Mouse (Mus musculus): Measurements from ENCODE around the gene Med13.
"Not testable (repeated sequence)": the region's sequence is repeated elsewhere in the genome, so short reads cannot be mapped to it uniquely, and the experiment has no call there.

Gene Med13

GRCm38 (mm10) chr11:86378981-86379380 lies 21.6 kb upstream of the Med13 start:
- DNase-seq: no peak

- DNase-seq: no peak
Measured at GRCm38 (mm10) chr11:86377841-86378240, 20.4 kb upstream of the Med13 start.

DNA sequence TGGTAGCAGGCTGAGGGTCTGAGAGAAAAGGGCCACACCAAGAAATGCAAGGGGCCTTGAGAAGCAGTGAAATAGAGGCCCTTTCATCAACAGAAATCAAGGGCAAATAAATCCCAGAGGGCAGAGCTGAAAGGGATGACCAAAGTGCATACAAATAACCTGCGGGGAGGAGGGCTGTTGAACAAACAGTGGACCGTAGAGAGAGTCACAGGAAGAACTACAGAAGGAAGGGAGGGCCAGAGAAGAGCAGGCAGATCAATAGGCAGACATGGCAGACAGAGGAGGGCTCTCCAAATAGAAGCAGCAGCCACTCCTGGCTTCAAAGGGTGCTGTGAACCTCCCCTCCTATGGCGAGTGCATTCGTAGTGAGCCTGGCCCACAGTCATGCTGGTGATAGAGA lies 19.3 kb upstream of the Med13 start:
- DNase-seq: no peak

DNA sequence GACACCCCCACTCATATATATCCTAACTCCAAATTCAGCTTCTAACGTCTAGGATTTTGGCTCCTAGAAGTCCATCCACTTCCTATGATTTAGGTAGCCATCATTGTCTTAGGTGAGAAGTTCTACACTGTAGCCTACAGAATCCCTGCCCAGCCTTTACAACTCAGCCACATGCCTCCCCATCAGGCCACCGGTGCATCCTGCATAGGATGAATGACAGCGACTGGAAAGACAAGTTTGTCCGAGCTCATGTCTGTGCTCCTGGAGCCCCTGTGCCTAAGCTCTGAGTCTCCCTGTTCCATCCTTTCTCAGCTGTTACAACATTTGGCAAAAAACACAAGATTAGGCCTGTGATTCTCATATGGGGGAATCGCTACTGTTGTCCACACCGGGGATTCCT lies 17.7 kb upstream of the Med13 start:
- no peak for DNase-seq

DNA sequence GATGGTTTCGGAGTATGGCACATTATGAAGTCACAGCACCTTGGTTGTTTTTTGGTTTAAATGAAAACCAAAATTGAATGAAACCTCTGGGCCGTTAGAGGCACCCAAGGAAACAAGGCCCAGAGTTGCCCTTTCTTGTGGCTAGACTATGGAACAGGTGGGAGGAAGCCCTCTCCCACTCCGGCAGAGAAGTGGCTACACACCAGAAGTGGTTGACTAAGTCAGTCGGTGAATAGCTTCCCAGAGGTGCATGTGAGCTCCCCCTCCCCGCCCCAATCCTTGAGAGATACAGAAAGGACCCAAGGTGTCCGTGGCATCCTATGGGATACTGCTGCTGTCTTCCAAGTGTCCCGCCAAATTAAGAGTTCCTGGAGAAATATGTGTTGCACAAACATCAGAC lies 13.9 kb upstream of the Med13 start:
- no peak for DNase-seq

GRCm38 (mm10) chr11:86369860-86370259 lies 12.5 kb upstream of the Med13 start:
- no peak for DNase-seq

DNA sequence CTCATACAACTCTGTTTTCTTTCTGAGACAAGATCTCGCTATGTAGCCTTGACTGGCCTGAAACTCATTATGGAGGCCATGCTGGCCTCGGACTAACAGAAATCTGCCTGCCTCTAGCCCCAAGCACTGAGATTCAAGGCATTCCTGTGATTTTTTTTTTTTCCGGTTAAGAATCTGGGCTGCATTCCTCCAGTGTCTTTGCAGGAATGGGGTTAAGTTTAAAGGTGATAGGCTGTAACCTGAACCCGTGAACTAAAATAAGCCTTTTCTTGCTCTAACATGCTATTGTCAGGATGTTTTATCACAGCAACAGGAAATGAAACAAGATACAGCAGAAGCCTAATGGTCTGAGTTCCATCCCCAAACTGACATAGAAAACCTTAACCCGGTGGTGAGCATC lies 11.6 kb upstream of the Med13 start:
- DNase-seq: no peak

DNA sequence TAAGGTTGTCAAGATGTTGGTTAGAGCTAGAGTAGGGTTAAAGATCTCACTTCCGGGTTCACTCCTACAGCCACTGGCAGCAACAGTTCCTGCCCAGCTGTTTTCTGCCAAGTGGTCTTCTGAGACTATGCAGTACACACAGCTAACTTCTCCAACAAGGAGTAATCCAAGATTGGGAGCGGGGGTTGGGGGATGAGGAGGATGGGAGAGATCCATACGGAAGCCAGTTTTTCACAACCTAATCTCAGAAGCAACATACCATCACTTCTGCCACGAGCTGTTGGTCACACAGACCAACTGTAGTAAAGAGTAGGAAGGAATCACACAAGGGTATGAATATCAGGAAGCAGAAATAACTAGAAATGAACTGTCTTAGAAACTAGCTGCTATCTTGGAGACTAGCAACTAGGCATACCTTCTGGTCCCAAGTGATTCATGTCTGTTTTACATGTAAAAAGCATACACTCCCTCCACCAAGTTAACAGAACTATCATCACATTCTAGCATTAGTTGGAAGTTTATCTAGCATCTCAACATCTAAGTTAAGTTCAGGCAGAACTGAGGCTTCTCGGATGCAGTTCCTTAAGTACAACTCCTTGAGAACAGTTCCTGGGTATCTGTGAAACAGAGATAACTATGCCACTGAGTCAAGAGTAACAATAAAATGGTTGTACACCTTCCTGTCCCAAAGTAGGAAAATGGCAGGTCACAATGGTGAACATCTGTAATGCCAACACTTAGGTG lies 7.5 kb upstream of the Med13 start:
- no peak for DNase-seq

GRCm38 (mm10) chr11:86357984-86358528 lies 654 bp upstream of the Med13 start:
- peak; percentile 99 for DNase-seq

- no peak for DNase-seq
Measured at GRCm38 (mm10) chr11:86356007-86356853, 1.2 kb downstream of the Med13 start.

DNA sequence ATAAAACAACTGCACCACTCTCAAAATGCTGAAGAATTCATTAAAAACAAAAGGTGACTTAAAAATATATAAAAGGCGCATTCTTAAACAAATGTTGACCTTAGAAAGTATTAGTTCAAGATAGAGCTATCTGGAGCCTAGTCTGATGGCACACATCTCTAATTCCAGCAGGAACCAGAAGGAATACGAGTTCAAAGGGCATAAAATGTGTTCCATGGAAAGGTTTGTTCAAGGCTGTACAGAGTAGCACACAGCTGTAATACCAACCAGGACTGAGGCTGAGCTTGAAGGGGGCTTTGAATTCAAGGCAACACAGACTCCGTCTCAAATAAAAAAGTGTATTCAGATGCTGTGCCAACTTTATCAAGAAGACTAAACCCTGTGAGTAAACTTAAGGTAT lies 3.8 kb downstream of the Med13 start:
- no peak for DNase-seq

GRCm38 (mm10) chr11:86351766-86352315 lies 5.6 kb downstream of the Med13 start:
- no peak for DNase-seq

DNA sequence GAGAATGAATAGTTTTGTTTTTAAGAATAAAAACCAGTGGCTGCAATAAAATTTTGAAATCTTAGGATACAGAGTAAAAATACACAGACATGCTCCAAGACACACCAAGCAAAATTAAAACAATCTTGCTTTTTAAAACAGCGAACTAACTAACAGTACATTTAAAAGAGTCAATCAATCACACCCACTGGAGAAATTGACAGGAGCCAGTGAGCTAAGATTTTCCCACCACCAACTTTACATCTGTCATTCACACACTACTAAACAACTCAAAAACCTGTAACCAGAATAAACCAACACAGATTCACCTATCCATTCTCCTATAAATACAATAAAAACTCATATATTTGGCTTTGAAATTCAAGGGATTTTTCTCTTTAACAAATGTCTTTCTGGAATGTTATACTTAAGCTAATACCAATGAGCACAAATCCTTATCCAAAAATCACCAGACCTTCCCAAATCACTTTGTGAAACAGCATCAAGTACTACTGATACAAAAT lies 6.7 kb downstream of the Med13 start:
- DNase-seq: no peak

DNA sequence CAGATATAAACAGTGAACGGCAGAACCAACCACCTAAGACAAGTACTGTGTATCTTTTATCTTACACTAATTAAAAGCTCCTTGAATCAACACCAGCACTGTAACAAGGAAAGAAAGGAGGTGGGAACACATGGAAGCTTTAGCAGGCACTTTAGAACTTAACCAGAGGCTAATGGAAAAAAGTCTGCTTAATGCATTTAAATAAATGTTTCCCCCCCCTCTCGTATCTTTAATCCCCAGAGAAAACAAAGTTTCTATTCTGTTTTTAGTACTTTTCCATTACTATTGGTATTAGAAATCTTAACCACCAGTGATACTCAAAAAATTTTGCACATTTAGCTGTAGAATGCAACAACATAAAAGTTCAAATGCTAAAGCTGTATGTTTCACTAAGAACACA lies 8.1 kb downstream of the Med13 start:
- no peak for DNase-seq

DNA sequence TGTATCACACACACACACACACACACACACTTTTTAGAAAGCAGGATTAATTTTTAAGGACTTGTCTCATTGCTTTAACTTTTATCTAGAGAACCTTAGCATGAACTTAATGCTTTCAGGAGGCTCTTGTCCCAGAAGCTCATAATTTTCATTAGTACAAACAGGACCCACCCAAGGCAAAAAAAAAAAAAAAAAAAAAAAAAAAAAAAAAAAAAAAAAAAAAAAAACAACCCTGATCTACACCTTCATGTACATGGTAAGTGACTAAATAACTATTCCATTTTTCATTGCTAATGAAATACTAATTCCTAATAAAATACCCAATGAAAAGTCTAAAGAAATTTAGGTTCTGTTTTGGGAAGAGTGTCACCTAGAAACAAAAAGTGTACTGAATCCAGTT lies 8.5 kb downstream of the Med13 start:
- DNase-seq: no peak

- DNase-seq: no peak
Measured at GRCm38 (mm10) chr11:86347387-86348122, 9.8 kb downstream of the Med13 start.

DNA sequence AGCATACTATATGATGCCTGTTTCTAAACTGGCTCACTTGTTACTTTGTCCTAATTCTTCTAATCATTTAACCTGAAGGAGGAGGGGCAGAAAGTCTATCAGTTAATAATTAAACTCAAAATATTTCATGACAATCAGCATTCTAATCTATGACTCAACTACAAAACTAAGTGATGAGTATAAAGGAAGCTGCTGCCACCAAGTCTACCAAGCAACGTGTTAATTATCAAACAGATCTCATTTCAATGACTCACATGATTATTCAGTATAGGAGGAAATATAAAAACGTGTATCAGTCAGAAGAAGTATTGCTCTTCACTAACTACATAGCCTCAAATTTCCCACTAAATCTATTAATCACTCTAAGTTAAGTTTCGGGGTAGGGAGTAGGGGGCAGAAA lies 10.9 kb downstream of the Med13 start:
- no peak for DNase-seq

GRCm38 (mm10) chr11:86344940-86345339 lies 12.5 kb downstream of the Med13 start:
- not testable (repeated sequence) for DNase-seq

- DNase-seq: no peak
Measured at GRCm38 (mm10) chr11:86324251-86324650, 33.2 kb downstream of the Med13 start.

DNA sequence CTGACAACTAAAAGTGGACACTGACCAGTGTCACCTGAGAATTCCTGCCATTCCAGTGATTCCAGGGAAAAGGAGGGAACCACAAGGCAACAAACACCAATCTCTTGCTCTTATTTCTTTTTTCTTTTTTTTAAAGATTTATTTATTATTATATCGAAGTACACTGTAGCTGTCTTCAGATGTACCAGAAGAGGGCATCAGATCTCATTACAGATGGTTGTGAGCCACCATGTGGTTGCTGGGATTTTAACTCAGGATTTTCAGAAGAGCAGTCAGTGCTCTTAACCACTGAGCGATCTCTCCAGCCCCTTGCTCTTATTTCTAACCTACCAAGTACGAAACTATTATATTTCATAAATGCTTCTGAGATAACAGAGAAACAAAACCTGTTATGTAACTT lies 42.4 kb downstream of the Med13 start:
- not testable (repeated sequence) for DNase-seq

DNA sequence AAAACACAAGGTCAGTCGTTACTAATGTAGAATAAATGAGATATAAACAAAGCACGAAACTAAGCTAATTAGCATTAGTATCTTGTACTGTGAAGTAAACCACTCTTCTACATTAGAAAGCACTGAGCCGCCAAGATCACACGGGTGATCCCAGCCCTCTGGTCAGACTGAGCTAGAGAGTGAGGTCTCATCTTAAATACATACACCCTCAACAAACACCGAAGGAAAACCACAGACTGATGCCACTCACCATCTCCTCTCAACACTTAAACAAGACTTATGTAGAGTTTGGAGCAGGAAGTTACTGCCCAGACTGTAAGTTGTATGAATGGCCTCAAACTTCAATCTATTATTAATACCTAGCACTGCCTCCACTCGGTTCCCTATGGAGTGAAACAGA lies 47.1 kb downstream of the Med13 start:
- DNase-seq: no peak

DNA sequence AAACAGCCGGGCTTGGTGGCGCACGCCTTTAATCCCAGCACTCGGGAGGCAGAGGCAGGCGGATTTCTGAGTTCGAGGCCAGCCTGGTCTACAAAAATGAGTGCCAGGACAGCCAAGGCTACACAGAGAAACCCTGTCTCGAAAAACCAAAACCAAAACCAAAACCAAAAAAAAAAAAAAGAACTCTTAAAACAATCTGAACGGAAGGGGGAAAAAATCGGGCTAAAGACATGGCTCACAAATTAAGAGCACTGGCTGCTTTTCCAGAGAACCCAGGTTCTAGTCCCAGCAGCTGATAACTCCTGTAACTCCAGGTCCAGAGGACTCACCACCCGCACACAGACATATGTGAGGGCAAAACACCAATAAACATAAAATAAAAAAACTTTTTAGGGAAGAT lies 65.2 kb downstream of the Med13 start:
- not testable (repeated sequence) for DNase-seq

DNA sequence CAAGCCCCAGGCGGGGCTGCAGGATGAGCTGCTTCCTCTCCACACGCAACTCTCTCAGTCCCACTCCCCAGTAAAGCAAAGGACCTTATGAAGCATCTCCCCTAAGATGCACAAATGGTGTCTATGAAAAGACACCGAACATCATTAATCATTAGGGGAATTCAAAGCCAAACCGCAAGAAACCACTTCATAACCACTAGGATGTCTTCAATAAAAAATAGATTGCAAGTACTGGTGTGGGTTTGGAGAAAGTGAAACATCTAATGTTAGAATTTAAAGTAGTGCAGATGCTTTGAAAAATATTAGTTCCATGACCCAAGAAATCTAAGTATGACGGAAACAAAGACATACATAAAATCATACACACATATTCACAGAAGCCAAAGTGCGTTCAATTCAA lies 65.7 kb downstream of the Med13 start:
- no peak for DNase-seq
